Mouse (Mus musculus) brain, embryonic 14.5 days (tissue): Measurements from ENCODE around the gene Il4i1.
"Not testable (repeated sequence)": the region's sequence is repeated elsewhere in the genome, so short reads cannot be mapped to it uniquely, and the experiment has no call there.

ENCODE experiments used
- CTCF ChIP-seq: fragments of 200-500 bp; IDR thresholded peaks from 2 replicates; pipeline ENCODE4 v1.5.1; 2012; ENCODE audit warnings: inconsistent platforms, mild to moderate bottlenecking, moderate library complexity, borderline replicate concordance; ENCODE audit not compliant: insufficient read depth, insufficient read length; ENCODE audit errors: extremely low read depth
- POLR2A ChIP-seq: fragments of 200-500 bp; IDR thresholded peaks from 2 replicates; pipeline ENCODE4 v1.6.1; 2012; ENCODE audit warnings: mild to moderate bottlenecking, inconsistent platforms, borderline replicate concordance; ENCODE audit not compliant: poor library complexity, insufficient read depth, insufficient read length, severe bottlenecking; ENCODE audit errors: extremely low read depth

- not testable (repeated sequence) for TF ChIP-seq CTCF, POLR2A
Measured at GRCm38 (mm10) chr7:44871774-44872173, 55.6 kb downstream of the Il4i1 start.
